Mouse (Mus musculus) spleen, postnatal 14 days (tissue): ENCODE measurements around the gene Adamtsl4.

Experiments
- DNase-seq, 2 experiments: peaks; one replicate each; pipeline ENCODE4 v3.0.0; 2021 to 2022; ENCODE audit warnings: low spot score in 2 of 2

The Adamtsl4 gene

DNA sequence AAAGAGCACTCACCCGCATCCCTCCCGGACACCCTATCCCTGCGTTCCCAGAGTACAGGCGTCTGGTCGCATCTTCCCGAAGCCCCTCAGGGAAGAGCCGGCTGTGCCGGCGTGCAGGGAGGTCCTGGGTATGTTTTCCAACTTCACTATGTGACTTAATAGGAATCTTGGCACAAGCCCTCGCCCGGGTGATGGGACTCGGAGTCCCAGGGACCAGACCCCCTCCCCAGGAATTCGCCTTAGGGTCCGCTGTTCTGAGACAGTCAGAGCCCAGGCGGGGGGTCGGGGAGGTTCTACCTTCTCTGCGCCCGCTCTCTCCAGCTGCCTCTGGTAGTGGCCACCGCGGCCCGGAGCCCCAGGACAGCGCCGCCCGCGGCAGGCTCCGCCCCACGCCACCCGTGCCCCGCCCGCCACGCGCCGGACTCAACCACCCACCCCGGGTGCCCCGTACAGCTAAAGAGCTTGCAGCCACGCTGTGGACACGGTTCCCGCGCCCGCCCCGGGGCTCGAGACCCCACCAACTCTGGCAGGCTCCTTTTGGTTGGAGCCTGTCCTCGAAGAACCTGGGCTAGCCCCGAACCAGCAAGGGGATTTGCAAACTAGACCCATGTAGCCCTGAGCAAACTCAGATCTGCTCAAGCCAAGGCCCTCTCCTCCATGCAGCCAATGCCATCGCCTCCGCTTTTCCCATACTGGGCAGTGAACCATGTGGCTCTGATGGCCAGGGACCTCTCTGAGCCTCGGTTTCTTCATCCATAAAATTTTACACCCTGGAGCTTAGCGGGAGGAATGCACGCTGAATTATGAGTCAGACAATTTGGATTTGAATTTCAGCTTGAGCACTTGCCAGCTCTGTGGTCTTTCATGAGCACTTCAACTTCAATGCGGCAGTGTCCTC lies at the start of gene Adamtsl4:
Gene Adamtsl4, minus strand, starts transcription at position 394 of the 898 bp plus-strand sequence.
- DNase-seq, result peak; percentile 41 to 62

DNA sequence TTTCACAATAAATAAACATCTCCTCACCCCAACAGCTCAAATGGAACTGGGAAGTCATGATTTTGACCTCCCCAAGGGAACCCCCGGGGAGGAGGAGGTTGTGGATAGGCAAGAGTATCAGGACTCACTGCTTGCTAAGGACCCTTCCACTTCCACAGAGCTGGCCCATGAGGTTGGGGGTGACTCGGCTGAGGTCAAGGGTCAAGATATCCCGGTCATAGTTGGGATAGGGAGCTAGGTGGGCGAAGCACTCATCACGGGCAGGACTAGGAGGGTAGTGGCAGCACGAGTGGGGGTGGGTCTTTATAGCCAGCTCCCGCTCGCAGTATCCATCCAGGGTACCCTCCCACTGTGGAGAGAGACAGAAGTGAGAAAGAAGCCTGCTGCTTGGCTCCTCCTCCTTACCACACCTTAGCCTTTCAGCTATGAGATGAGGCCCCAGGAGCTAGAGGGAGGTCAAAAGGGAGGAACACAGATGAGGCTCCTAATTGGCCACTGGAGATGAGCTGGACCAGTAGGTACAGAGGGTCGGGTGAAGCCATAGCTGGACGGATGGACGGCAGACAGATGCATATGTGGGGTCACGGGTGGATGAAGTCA lies 47.5 kb upstream of the Adamtsl4 start:
- no peak for DNase-seq

DNA sequence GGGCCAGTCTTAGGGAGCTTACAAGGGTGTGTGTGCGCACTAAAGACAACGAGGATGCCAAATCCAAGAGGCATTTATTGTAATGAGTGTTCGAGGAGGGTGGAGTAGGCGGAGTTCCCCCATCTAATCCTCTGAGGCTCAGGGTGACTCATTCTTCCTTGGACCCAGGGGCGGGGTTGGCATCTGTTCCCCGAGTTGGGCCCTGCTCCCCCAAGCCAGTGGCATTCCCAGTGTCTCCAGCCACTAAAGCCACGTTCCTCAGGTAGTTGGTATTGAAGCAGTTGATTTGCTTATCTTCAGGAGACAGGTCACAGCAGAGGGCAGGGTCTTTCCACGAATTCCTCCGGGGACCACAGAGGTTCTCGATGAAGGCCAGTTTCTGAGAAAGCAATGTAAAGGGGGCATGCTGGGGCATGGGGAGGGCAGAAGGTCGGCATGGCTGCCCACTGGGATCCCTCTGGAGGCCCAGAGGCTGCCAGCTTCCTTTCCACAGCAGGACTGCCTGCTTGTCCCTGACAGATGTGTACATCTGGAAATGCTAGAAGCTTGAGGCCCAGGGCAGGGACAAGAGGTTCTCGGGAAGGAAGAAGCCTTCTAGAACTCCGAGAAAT lies 46.5 kb upstream of the Adamtsl4 start:
- DNase-seq, result no peak

- no peak for DNase-seq
Measured at GRCm38 (mm10) chr3:95732744-95733521, 45.2 kb upstream of the Adamtsl4 start.

- no peak for DNase-seq
Measured at GRCm38 (mm10) chr3:95732297-95732696, 44.6 kb upstream of the Adamtsl4 start.

GRCm38 (mm10) chr3:95731802-95732201 lies 44.1 kb upstream of the Adamtsl4 start:
- DNase-seq, result no peak

DNA sequence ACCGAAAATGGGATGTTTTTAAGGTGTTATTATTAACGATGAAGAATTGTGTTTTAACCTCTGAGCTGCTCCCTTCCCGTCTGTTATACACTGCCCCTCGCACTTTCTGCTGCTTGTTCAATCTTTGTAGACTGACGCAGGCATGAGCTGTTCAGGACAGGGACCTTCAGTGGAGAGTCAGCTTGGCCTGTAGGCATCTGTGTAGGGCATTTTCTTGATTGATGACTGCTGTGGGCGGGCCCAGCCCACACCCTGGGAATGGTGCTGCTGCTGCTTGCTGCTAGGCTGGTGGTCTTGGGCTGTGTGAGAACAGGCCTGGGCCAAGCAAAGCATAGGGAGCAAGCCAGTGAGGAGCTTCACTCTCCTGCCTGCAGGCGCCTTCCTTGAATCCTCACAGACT lies 42.7 kb upstream of the Adamtsl4 start:
- DNase-seq, result no peak

DNA sequence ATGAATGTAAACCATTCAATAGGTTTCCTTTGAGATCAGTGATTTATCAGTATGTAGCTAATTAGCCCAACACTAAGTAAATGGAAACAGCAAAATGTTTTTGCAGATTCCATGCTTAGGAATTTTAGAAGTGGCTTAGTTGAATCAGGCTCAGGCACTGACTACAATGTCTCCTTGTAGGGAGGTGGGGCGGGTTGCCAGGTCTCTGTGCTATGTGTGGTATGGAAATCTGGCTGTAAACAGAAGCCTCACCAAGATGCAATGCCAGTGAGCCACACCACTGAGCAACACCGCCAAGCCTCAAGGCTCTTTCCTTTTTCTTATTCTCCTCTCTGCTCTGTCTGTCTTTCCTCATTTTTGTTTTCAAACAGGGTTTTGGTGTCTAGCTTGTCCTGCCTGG lies 41.2 kb upstream of the Adamtsl4 start:
- DNase-seq, result no peak

GRCm38 (mm10) chr3:95726696-95727358 lies 39.1 kb upstream of the Adamtsl4 start:
- DNase-seq, result no peak

- DNase-seq, result no peak
Measured at GRCm38 (mm10) chr3:95725863-95726262, 38.1 kb upstream of the Adamtsl4 start.

DNA sequence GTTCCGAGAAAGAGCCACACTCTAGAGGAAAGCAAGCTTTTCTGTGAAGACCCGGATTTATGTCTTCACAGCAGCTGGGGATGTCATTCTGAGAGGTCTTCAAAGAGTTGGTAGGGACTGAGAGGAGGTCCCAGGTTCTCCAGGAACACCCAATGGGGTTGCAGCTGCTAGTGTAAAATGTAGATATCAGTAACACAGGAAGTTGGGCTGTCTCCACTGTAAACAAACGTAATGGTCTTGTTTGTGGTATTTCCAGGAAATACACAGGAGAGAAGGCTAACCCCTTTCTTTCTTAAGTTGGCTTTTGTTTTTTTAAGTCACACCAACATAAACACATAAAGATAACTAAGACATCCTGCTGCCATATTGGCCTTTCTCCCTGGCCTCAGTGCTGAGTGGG lies 34.7 kb upstream of the Adamtsl4 start:
- DNase-seq, result no peak

DNA sequence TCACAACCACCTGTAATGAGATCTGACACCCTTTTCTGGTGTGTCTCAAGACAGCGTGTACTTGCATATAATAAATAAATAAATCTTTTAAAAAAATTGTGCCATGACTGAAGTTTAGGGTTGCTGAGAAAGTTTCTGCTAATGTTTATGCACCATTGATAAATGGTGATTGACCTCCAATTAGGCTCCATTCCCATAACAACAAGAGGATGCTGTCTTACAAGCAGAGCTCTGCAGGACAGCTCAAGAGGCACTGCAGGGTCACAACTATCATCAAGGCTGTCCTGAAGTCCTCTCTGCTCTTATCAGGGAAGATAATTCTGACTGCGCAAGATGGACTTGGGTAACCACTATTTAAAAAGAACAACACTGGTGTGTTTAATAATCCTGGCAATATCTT lies 30.4 kb upstream of the Adamtsl4 start:
- no peak for DNase-seq

DNA sequence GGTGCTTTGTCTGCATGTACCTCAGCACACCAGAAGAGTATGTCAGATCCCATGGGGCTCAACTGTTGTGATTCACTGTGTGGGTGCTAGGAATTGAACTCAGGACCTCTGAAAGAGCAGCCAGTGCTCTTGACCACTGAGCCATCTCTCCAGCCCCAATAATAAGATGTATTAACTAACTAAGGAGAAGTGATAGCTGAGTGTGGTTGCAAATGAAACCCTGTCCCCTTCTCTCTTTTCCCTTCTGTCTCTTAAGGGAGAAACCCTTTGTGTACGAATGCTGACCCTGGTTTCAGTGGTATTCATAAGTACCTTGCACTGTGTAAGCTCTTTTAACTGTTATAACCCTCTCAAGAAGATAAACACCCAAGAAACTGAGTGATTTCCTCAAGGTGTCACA lies 28.4 kb upstream of the Adamtsl4 start:
- DNase-seq, result no peak

GRCm38 (mm10) chr3:95709967-95710366 lies 22.2 kb upstream of the Adamtsl4 start:
- no peak for DNase-seq

GRCm38 (mm10) chr3:95709044-95709443 lies 21.3 kb upstream of the Adamtsl4 start:
- DNase-seq, result no peak

DNA sequence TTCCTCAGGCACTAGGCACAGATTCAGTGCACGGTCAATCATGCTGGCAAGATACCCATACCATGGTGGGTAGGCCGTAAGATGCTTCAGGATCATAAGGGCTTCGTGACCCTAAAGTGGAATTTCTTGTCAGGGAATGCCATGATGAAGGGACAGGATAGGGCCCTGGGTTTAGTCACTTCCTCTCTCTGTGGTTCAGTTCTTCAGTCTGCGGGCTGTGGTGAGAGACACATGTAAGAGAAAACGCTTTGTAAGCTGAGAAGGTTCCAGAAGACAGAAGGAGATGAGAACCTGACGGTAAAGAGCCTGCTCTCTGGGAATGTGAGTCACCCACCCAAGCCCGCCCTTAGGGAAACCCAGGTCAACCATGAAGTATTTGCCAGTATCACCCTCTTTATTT lies 19.8 kb upstream of the Adamtsl4 start:
- no peak for DNase-seq

- DNase-seq, result no peak
Measured at GRCm38 (mm10) chr3:95706273-95706672, 18.6 kb upstream of the Adamtsl4 start.

- no peak for DNase-seq
Measured at GRCm38 (mm10) chr3:95704612-95705011, 16.9 kb upstream of the Adamtsl4 start.

- DNase-seq, result no peak
Measured at GRCm38 (mm10) chr3:95703276-95703675, 15.6 kb upstream of the Adamtsl4 start.

DNA sequence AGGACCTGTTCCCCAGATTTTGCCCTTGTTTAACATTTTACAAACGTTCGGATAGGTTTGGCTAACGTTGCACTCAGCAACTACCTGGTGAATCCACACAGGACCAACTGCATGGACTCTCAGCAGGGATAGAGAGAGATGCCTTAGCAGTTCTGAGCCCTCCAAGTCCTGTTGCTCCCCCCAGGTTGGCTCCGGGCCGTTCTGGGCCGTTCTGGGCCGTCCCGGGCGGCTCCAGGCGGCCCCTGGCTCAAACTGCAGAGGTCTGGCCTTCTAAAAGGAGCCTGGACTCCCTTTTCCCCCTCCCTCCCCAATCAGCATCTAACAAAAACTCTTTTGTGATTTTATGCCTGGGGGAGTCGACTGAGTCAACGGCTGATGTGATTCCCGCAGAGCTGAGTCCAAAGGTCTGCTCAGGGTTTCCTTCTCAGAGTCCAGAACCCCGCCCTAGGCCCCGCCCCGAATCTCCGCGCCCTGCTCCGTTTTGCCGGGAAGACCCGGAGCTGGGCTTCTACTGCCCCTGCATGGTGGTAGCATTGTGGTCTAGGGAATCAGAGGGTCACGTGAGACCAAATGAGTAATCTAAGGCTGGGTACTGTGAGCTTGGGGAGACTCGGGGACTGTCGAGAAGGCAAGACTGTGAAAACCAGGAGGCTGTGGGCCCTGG lies 14.3 kb upstream of the Adamtsl4 start:
- DNase-seq, result no peak

DNA sequence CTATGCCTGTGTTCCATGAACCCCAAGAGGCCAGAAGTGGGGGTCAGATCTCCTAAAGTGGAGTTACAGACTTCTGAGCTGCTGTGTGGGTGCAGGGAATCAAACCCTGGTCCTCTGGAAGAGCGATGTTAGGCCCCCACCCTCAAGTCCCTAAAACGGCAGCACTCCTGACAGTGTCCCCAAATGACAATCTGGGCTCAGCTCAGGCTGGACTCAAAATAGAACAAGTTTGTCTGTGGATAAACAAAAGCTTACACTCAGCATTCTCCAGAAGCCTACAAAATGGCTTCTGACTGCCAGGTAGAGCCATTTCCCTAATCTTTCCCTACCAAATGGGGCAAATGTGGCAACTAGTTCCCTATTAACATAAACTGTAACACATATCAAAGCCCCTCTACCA lies 13.4 kb upstream of the Adamtsl4 start:
- no peak for DNase-seq
